ENCODE assay signal across 14 mouse cellular contexts in genomic region chr7:127112921-127113597, GRCm38 (mm10). TPM values are rescaled to one million over a fixed set of nuclear protein-coding genes. Genes with fewer than 3 reads are reported as not detected.
DNase-seq lines count a peak whose midpoint lies in the region; ATAC-seq lines count a peak whose summit lies in the region.
"Had no signal": no experiment of that assay in that cellular context is flagged by ENCODE, and none has a peak within 500 bp of the region (broad histone marks: within the 10 kb centered on the region; RNA-seq: fewer than 3 reads in every experiment).

No protein-coding gene starts in this region.

- peaks cover 39% of the 10 kb centered on the region for H3K4me1 ChIP-seq in kidney, embryonic 15.5 days

- H3K9ac ChIP-seq in kidney, embryonic 15.5 days, result no peak overlapping the region
- H3K9ac ChIP-seq: embryonic facial prominence, embryonic 15.5 days had no signal

- no peaks in the 10 kb centered on the region for H3K27me3 ChIP-seq in kidney, embryonic 15.5 days
- H3K27me3 ChIP-seq: embryonic facial prominence, embryonic 15.5 days; midbrain, embryonic 13.5 days had no signal

- no peak for DNase-seq in kidney, adult 18-20 months
- DNase-seq in A20 (ENCODE audit: low read depth, low spot score), result peak; percentile 73
- DNase-seq in naive thymus-derived CD4-positive, alpha-beta T cell, adult 2 months (ENCODE audit: low read depth), result peak; percentile 70
- DNase-seq in layer of hippocampus, postnatal 10 days (ENCODE audit: low spot score in 2 of 2), result no peak
- no peak for DNase-seq in cerebellum, postnatal 10 days
- DNase-seq in left cerebral cortex, adult 9 months (ENCODE audit: low spot score in 2 of 2), result no peak
- DNase-seq: cerebellum, postnatal 36 days; lung, adult 2 months had no signal

- H3K4me2 ChIP-seq in kidney, embryonic 15.5 days, result no peak overlapping the region
- H3K4me2 ChIP-seq: embryonic facial prominence, embryonic 15.5 days; midbrain, embryonic 13.5 days had no signal

- no peaks in the 10 kb centered on the region for H3K9me3 ChIP-seq in kidney, embryonic 15.5 days (replicated peaks)
- H3K9me3 ChIP-seq: embryonic facial prominence, embryonic 15.5 days; midbrain, embryonic 13.5 days had no signal

- WGBS in kidney, embryonic 15.5 days, result 35% methylated on average over 9 of the region's 9 CpGs

- no peak for ATAC-seq in kidney, embryonic 15.5 days (replicated peaks; ENCODE audit: low FRiP score)
- peak; percentile 71 for ATAC-seq in activated CD4-positive, CD25-positive, alpha-beta regulatory T cell, adult 4 months

- peak overlapping the region; percentile 82; the same call in 1 of the 2 replicates for H3K27ac ChIP-seq in kidney, embryonic 15.5 days
- H3K27ac ChIP-seq: midbrain, embryonic 13.5 days had no signal

- no peak overlapping the region for H3K4me3 ChIP-seq in kidney, embryonic 15.5 days (replicated peaks)
- H3K4me3 ChIP-seq: embryonic facial prominence, embryonic 15.5 days; midbrain, embryonic 13.5 days had no signal

- no peaks in the 10 kb centered on the region for H3K36me3 ChIP-seq in kidney, embryonic 15.5 days
- H3K36me3 ChIP-seq: embryonic facial prominence, embryonic 15.5 days; midbrain, embryonic 13.5 days had no signal

RNA-seq across cellular contexts. Expression of gene Qprt, which starts 9.0 kb away (rescaled TPM):
- polyA plus RNA-seq in kidney, embryonic 15.5 days (2015; fragmentation: Nextera tagmentation; extraction: Ambion mirVana), result 16.7 and 19.0 TPM in 2 replicates
- 10 to 100 TPM in 1 of 2 experiments, 1 to 10 TPM in 1; 9.2 to 11.7 TPM for polyA plus RNA-seq in activated CD4-positive, CD25-positive, alpha-beta regulatory T cell, adult 4 months (2017; shearing (Covaris generic))
- under 1 TPM; 0.20 to 0.57 TPM for total RNA-seq in layer of hippocampus, postnatal 10 days (2021)

RNA-seq across cellular contexts. Expression of gene AI467606, which starts 21.9 kb away (rescaled TPM):
- polyA plus RNA-seq in kidney, embryonic 15.5 days (2015; fragmentation: Nextera tagmentation; extraction: Ambion mirVana), result 3.3 and 3.8 TPM in 2 replicates
- polyA plus RNA-seq in activated CD4-positive, CD25-positive, alpha-beta regulatory T cell, adult 4 months (2017; shearing (Covaris generic)), result 100 to 1,000 TPM; 258 to 336 TPM
- total RNA-seq in layer of hippocampus, postnatal 10 days (2021), result 1 to 10 TPM; 1.3 to 1.4 TPM

RNA-seq across cellular contexts. Expression of gene Spn, which starts 24.6 kb away (rescaled TPM):
- polyA plus RNA-seq in kidney, embryonic 15.5 days (2015; fragmentation: Nextera tagmentation; extraction: Ambion mirVana), result 0.32 and 0.37 TPM in 2 replicates
- polyA plus RNA-seq in activated CD4-positive, CD25-positive, alpha-beta regulatory T cell, adult 4 months (2017; shearing (Covaris generic)), result 100 to 1,000 TPM; 157 to 159 TPM
- under 1 TPM; 0.33 to 0.55 TPM for total RNA-seq in layer of hippocampus, postnatal 10 days (2021)

RNA-seq across cellular contexts. Expression of gene Zg16, which starts 25.9 kb away (rescaled TPM):
- polyA plus RNA-seq in kidney, embryonic 15.5 days (2015; fragmentation: Nextera tagmentation; extraction: Ambion mirVana), result not detected in 2 replicates
- not detected for polyA plus RNA-seq in activated CD4-positive, CD25-positive, alpha-beta regulatory T cell, adult 4 months (2017; shearing (Covaris generic))
- total RNA-seq in layer of hippocampus, postnatal 10 days (2021), result not detected
- total RNA-seq: forebrain, postnatal 0 days; left cerebral cortex, adult 8-10 months had no signal
- polyA plus RNA-seq: embryonic facial prominence, embryonic 15.5 days; forebrain, postnatal 0 days; midbrain, embryonic 13.5 days had no signal

Comparison
In these comparisons a context has a peak if more than half of its experiments do, and no peak if none do; other contexts are left out.
1. DNase-seq: peak in A20 (single experiment) and naive thymus-derived CD4-positive, alpha-beta T cell, adult 2 months (single experiment); none in kidney, adult 18-20 months (single experiment), layer of hippocampus, postnatal 10 days (0 of 2), cerebellum, postnatal 10 days (0 of 2) and left cerebral cortex, adult 9 months (0 of 2).
2. RNA of gene AI467606, which starts 21.9 kb away (polyA plus RNA-seq): 258 to 336 TPM in activated CD4-positive, CD25-positive, alpha-beta regulatory T cell, adult 4 months; 3.3 to 3.8 TPM in kidney, embryonic 15.5 days; every median in the first group is over 10 times any median in the second.
3. RNA of gene Spn, which starts 24.6 kb away (polyA plus RNA-seq): 157 to 159 TPM in activated CD4-positive, CD25-positive, alpha-beta regulatory T cell, adult 4 months; 0.32 to 0.37 TPM in kidney, embryonic 15.5 days; every median in the first group is over 100 times any median in the second.